Mouse (Mus musculus) granulocyte monocyte progenitor cell, adult 5-6 weeks (primary cell): ENCODE measurements at regions not wholly inside any gene's neighbourhood (a gene's known extent, or its start where the extent isn't known, plus 50 kb on each side); places are given as distances from the start of the nearest gene placed in this dataset.

Experiments
- ATAC-seq: replicated peaks from 2 replicates; pipeline ENCODE4 v1.8.0; 2016; ENCODE audit warnings: mild to moderate bottlenecking, moderate TSS enrichment, inconsistent platforms; ENCODE audit not compliant: poor library complexity, severe bottlenecking

- ATAC-seq = no peak
Measured at GRCm38 (mm10) chr4:32074399-32075296, 110.8 kb downstream of the Map3k7 start.

- ATAC-seq = no peak
Measured at GRCm38 (mm10) chr4:32076391-32076925, 112.6 kb downstream of the Map3k7 start.

GRCm38 (mm10) chr4:32083456-32083855 lies 119.6 kb downstream of the Map3k7 start:
- ATAC-seq = no peak

GRCm38 (mm10) chr4:32084250-32084869 lies 120.5 kb downstream of the Map3k7 start:
- no peak for ATAC-seq

- no peak for ATAC-seq
Measured at GRCm38 (mm10) chr4:32085040-32085439, 121.1 kb downstream of the Map3k7 start.

- ATAC-seq = no peak
Measured at GRCm38 (mm10) chr4:32091086-32091485, 127.2 kb downstream of the Map3k7 start.

- no peak for ATAC-seq
Measured at GRCm38 (mm10) chr4:32092320-32093041, 128.6 kb downstream of the Map3k7 start.

GRCm38 (mm10) chr4:32098233-32098632 lies 134.3 kb downstream of the Map3k7 start:
- ATAC-seq = no peak

- no peak; the same call in 1 of the 2 replicates for ATAC-seq
Measured at GRCm38 (mm10) chr4:32101002-32101401, 137.1 kb downstream of the Map3k7 start.

- ATAC-seq = no peak
Measured at GRCm38 (mm10) chr4:32106664-32107171, 131.9 kb upstream of the Bach2 start.

- no peak for ATAC-seq
Measured at GRCm38 (mm10) chr4:32122320-32122719, 116.3 kb upstream of the Bach2 start.

- ATAC-seq = no peak
Measured at GRCm38 (mm10) chr4:32126828-32127227, 111.8 kb upstream of the Bach2 start.

GRCm38 (mm10) chr4:32130594-32130993 lies 108.0 kb upstream of the Bach2 start:
- no peak for ATAC-seq

GRCm38 (mm10) chr4:32131819-32132218 lies 106.8 kb upstream of the Bach2 start:
- no peak for ATAC-seq

GRCm38 (mm10) chr4:32136151-32136550 lies 102.5 kb upstream of the Bach2 start:
- no peak for ATAC-seq

- peak; percentile 50 for ATAC-seq
Measured at GRCm38 (mm10) chr4:32137243-32137642, 101.4 kb upstream of the Bach2 start.

GRCm38 (mm10) chr4:32137966-32138365 lies 100.6 kb upstream of the Bach2 start:
- no peak for ATAC-seq

GRCm38 (mm10) chr4:32139586-32139985 lies 99.0 kb upstream of the Bach2 start:
- ATAC-seq = no peak

- no peak for ATAC-seq
Measured at GRCm38 (mm10) chr4:32140068-32140467, 98.5 kb upstream of the Bach2 start.

- ATAC-seq = no peak
Measured at GRCm38 (mm10) chr4:32142198-32142597, 96.4 kb upstream of the Bach2 start.

- ATAC-seq = no peak
Measured at GRCm38 (mm10) chr4:32147146-32147545, 91.5 kb upstream of the Bach2 start.
